Mouse (Mus musculus) heart, adult 2 months (tissue): ENCODE data around the gene Prrt1.

Source experiments
- CTCF ChIP-seq: fragments of 200-600 bp; IDR thresholded peaks from 2 replicates; pipeline ENCODE4 v1.8.1; 2022; ENCODE audit warnings: antibody characterized with exemption, mild to moderate bottlenecking, moderate library complexity
- POLR2A ChIP-seq: fragments of 200-500 bp; IDR thresholded peaks from 2 replicates; pipeline ENCODE4 v1.6.1; 2011; ENCODE audit warnings: mild to moderate bottlenecking, low read depth, low read length, control low read depth; ENCODE audit not compliant: insufficient read depth

DNA sequence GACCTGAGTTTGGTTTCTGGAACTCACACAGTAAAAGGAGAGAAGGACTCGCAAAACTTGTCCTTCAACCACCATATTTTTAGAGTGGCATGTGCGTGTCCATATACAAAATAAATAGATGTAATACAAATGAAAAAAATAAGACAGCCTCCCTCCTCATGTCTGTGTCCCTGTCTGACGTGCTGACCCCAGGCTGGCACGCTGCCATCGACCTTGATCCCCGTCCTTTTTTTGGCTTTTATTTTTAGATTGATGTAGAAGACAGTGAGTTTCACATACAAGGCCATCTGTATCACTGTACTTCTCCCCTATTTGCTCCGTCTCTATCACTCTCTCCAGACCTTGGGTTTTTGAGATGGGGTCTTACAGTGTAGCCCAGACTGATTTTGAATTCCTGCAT lies 35.1 kb downstream of the Prrt1 start:
- TF ChIP-seq POLR2A (no peak), CTCF (no peak)
